Comparison of ENCODE assay signal across 30 mouse cellular contexts in genomic region chr7:66161836-66162235, GRCm38 (mm10).
"Had no signal": no experiment of that assay in that cellular context is flagged by ENCODE, and none has a peak within 500 bp of the region (broad histone marks: within the 10 kb centered on the region; RNA-seq: fewer than 3 reads in every experiment).

No protein-coding gene starts in this region.

- H3K9me3 ChIP-seq: limb, embryonic 10.5 days; limb, embryonic 12.5 days; limb, embryonic 13.5 days; limb, embryonic 15.5 days; liver, embryonic 12.5 days; liver, embryonic 13.5 days; liver, embryonic 15.5 days; lung, embryonic 15.5 days; midbrain, embryonic 10.5 days; midbrain, embryonic 12.5 days; midbrain, embryonic 13.5 days; midbrain, embryonic 15.5 days; neural tube, embryonic 12.5 days had no signal

- H3K9ac ChIP-seq: limb, embryonic 12.5 days; limb, embryonic 13.5 days; limb, embryonic 15.5 days; liver, embryonic 12.5 days; liver, embryonic 13.5 days; liver, embryonic 14.5 days; liver, embryonic 15.5 days; liver, postnatal 0 days; lung, embryonic 14.5 days; lung, embryonic 15.5 days; midbrain, embryonic 12.5 days; midbrain, embryonic 13.5 days; midbrain, embryonic 15.5 days; neural tube, embryonic 12.5 days had no signal

- H3K36me3 ChIP-seq: lung, embryonic 15.5 days; midbrain, embryonic 12.5 days; midbrain, embryonic 13.5 days; midbrain, embryonic 15.5 days; neural tube, embryonic 12.5 days had no signal

- H3K27ac ChIP-seq: left cerebral cortex, adult 2 months; limb, embryonic 10.5 days; limb, embryonic 12.5 days; limb, embryonic 13.5 days; limb, embryonic 15.5 days; liver, embryonic 13.5 days; liver, embryonic 14.5 days; liver, embryonic 15.5 days; lung, embryonic 15.5 days; macrophage; midbrain, embryonic 10.5 days; midbrain, embryonic 12.5 days; midbrain, embryonic 13.5 days; midbrain, embryonic 15.5 days; neural tube, embryonic 12.5 days had no signal

- ATAC-seq: liver, embryonic 12.5 days; liver, postnatal 0 days; lung, postnatal 0 days; midbrain, embryonic 13.5 days; midbrain, embryonic 15.5 days had no signal

- H3K4me2 ChIP-seq: limb, embryonic 12.5 days; limb, embryonic 13.5 days; limb, embryonic 15.5 days; liver, embryonic 11.5 days; liver, embryonic 12.5 days; liver, embryonic 13.5 days; liver, embryonic 15.5 days; lung, embryonic 14.5 days; lung, embryonic 15.5 days; midbrain, embryonic 12.5 days; midbrain, embryonic 13.5 days; midbrain, embryonic 15.5 days; neural tube, embryonic 12.5 days had no signal

- DNase-seq: left cerebral cortex, postnatal 4 days; liver; liver, embryonic 13.5 days; liver, postnatal 0 days; lung, adult 18-20 months; lung, adult 2 months; lung, embryonic 14.5 days; lung, postnatal 10 days; lung, postnatal 14 days; lung, postnatal 36 days; lung, postnatal 4 days; midbrain, embryonic 14.5 days had no signal

- H3K27me3 ChIP-seq: limb, embryonic 12.5 days; limb, embryonic 13.5 days; limb, embryonic 15.5 days; liver, embryonic 12.5 days; liver, embryonic 13.5 days; liver, embryonic 15.5 days; lung, embryonic 15.5 days; midbrain, embryonic 12.5 days; midbrain, embryonic 13.5 days; midbrain, embryonic 15.5 days; neural tube, embryonic 12.5 days had no signal

- H3K4me1 ChIP-seq: limb, embryonic 10.5 days had no signal

- H3K4me3 ChIP-seq: left cerebral cortex, adult 2 months; limb, embryonic 10.5 days; limb, embryonic 12.5 days; limb, embryonic 13.5 days; limb, embryonic 15.5 days; liver, embryonic 12.5 days; liver, embryonic 13.5 days; liver, embryonic 15.5 days; lung, embryonic 15.5 days; midbrain, embryonic 10.5 days; midbrain, embryonic 12.5 days; midbrain, embryonic 13.5 days; midbrain, embryonic 15.5 days; myocyte; neural tube, embryonic 12.5 days had no signal
